16 mouse cellular contexts compared by ENCODE assay signal in the genomic region with DNA sequence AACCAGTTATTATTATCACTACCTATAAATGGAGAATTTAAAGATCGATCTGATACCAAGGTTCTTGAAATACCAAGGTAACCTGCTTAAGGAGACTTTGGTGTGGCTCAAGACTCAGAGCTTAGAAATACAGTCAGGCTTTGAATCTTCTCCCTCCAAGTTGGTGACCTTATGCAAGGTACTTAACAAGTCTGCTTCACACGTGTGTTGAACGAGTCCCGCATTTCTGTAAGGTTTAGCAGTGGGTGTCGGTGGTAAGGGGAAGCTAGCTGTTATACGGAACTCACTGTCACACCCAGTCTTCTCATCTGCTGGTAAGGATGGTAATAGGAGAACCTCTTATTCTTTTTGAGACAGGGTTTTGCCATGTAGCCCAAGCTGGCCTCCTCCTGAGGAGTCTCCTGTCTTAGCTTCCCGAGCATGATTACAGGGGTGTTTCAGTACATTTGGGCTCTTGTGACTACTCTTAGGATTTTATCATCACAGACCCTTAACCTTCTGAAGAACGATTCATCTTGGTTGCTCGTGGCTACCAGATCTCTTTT. TPM values are rescaled to one million over a fixed set of nuclear protein-coding genes. Genes with fewer than 3 reads are reported as not detected.
DNase-seq lines count a peak whose midpoint lies in the region; ATAC-seq and TF ChIP-seq lines count a peak whose summit lies in the region.
"Had no signal": no experiment of that assay in that cellular context is flagged by ENCODE, and none has a peak within 500 bp of the region (broad histone marks: within the 10 kb centered on the region; RNA-seq: fewer than 3 reads in every experiment).

No protein-coding gene starts in this region.

- H3K9ac ChIP-seq in heart, embryonic 13.5 days = peak overlapping the region; percentile 34
- H3K9ac ChIP-seq in CH12.LX (ENCODE audit: insufficient read depth, low read depth) = peak overlapping the region; percentile 99
- no peak overlapping the region for H3K9ac ChIP-seq in intestine, embryonic 16.5 days (ENCODE audit: low read depth, low read length)
- H3K9ac ChIP-seq: hindbrain, embryonic 12.5 days had no signal

- intact Hi-C loops in heart, postnatal 14 days (cut with DNase I) = loop anchor here (1.0 kb wide), 1 partner anchor 26 kb away; no protein-coding TSS in a partner anchor

- no peak for TF ChIP-seq EP300 in CH12.LX (IDR thresholded peaks at IDR 0.05; ENCODE audit: low read length)

- no peaks in the 10 kb centered on the region for H3K9me3 ChIP-seq in heart, embryonic 13.5 days
- no peaks in the 10 kb centered on the region for H3K9me3 ChIP-seq in CH12.LX (replicated peaks; ENCODE audit: low read length)
- H3K9me3 ChIP-seq in intestine, embryonic 16.5 days (ENCODE audit: control insufficient read depth, low read length) = no peaks in the 10 kb centered on the region
- H3K9me3 ChIP-seq: forebrain, embryonic 10.5 days; hindbrain, embryonic 12.5 days had no signal

- DNase-seq in heart, postnatal 14 days = no peak
- peak; percentile 66 for DNase-seq in CH12.LX (ENCODE audit: extremely low read depth)
- no peak for DNase-seq in ovary, postnatal 36 days (ENCODE audit: low spot score)
- DNase-seq in right cerebral cortex, postnatal 36 days (ENCODE audit: low spot score in 2 of 2) = no peak
- DNase-seq in thymus, postnatal 14 days = no peak
- DNase-seq: cerebellum, postnatal 14 days; kidney, postnatal 25 days; lung, postnatal 10 days had no signal

- peak overlapping the region; percentile 84 for H3K4me3 ChIP-seq in heart, embryonic 13.5 days
- peak overlapping the region; percentile 66 to 92 (median 85) for H3K4me3 ChIP-seq in CH12.LX (replicated peaks in 1 of 3; ENCODE audit: low read depth in 2 of 3, low read length in 2 of 3, poor library complexity in 1 of 3)
- H3K4me3 ChIP-seq in bone marrow, adult 2 months (replicated peaks; ENCODE audit: control insufficient read depth, low read depth, low read length) = peak overlapping the region; percentile 33
- H3K4me3 ChIP-seq in intestine, embryonic 16.5 days (ENCODE audit: low read length) = no peak overlapping the region

- peaks cover 35% of the 10 kb centered on the region for H3K36me3 ChIP-seq in heart, embryonic 13.5 days
- H3K36me3 ChIP-seq in CH12.LX (replicated peaks in 1 of 2; ENCODE audit: control insufficient read depth in 1 of 2, insufficient read depth in 1 of 2, low read length in 1 of 2) = peaks cover 27 to 37% of the 10 kb centered on the region in 2 experiments
- H3K36me3 ChIP-seq in intestine, embryonic 16.5 days (ENCODE audit: control insufficient read depth, insufficient read depth, low read length) = 0 out of 2 replicates have a peak, but pooled peaks cover 3% of the 10 kb centered on the region

- H3K27me3 ChIP-seq in heart, embryonic 13.5 days (replicated peaks) = no peaks in the 10 kb centered on the region
- H3K27me3 ChIP-seq in CH12.LX (replicated peaks) = no peaks in the 10 kb centered on the region
- no peaks in the 10 kb centered on the region for H3K27me3 ChIP-seq in intestine, embryonic 16.5 days (replicated peaks; ENCODE audit: control insufficient read depth, insufficient read depth, low read length)
- H3K27me3 ChIP-seq: hindbrain, embryonic 12.5 days had no signal

- peaks cover 72% of the 10 kb centered on the region for H3K4me1 ChIP-seq in heart, embryonic 13.5 days
- H3K4me1 ChIP-seq in CH12.LX (ENCODE audit: control insufficient read depth in 1 of 2, insufficient read depth in 2 of 2) = peaks cover 16 to 54% of the 10 kb centered on the region in 2 experiments
- no peaks in the 10 kb centered on the region; the same call in 1 of the 2 replicates for H3K4me1 ChIP-seq in bone marrow, adult 2 months (ENCODE audit: control insufficient read depth, insufficient read depth, low read length)
- peaks cover 11% of the 10 kb centered on the region for H3K4me1 ChIP-seq in intestine, embryonic 16.5 days (ENCODE audit: control insufficient read depth, insufficient read depth, low read length)

- TF ChIP-seq POLR2A in CH12.LX (IDR thresholded peaks at IDR 0.05; ENCODE audit: low read depth, low read length) = peak; percentile 59; the same call in 1 of the 2 replicates
- TF ChIP-seq POLR2A in bone marrow, adult 2 months (IDR thresholded peaks at IDR 0.05; ENCODE audit: borderline replicate concordance, control insufficient read depth, low read depth, low read length) = no peak

- dilution Hi-C loops in CH12.LX (cut with MboI; ENCODE audit: extremely low pct_ligation_motif_present, extremely low pct_unique_long_range_greater_than_20kb, low sequenced_read_pairs) = no loop called here

- in situ Hi-C loops in CH12.LX (cut with MboI; ENCODE audit: low pct_ligation_motif_present, low pct_unique_long_range_greater_than_20kb, low sequenced_read_pairs) = loop anchor here (5.0 to 25.0 kb wide), 4 partner anchors 54 to 689 kb away; partner anchors contain the start of gene Arhgap31

- H3K4me2 ChIP-seq in heart, embryonic 13.5 days = peak overlapping the region; percentile 80
- peak overlapping the region; percentile 64 for H3K4me2 ChIP-seq in CH12.LX (ENCODE audit: insufficient read depth, low read depth, poor library complexity, severe bottlenecking)
- 0 out of 2 replicates have a peak overlapping the region, but pooled peaks have one; percentile 4 for H3K4me2 ChIP-seq in intestine, embryonic 16.5 days (ENCODE audit: low read depth, low read length)

- H3K79me2 ChIP-seq in CH12.LX (replicated peaks; ENCODE audit: control insufficient read depth, extremely low read depth, insufficient read depth, poor library complexity, severe bottlenecking) = peaks cover 54% of the 10 kb centered on the region

- TF ChIP-seq CTCF in CH12.LX (conservative IDR thresholded peaks at IDR 0.05 in 1 of 2, IDR thresholded peaks at IDR 0.05 in 1 of 2; ENCODE audit: low read depth in 2 of 2, low read length in 2 of 2) = no peak
- no peak for TF ChIP-seq CTCF in bone marrow, adult 2 months (IDR thresholded peaks at IDR 0.05; ENCODE audit: control insufficient read depth, insufficient read depth, low read length)

- TF ChIP-seq RAD21 in CH12.LX (IDR thresholded peaks at IDR 0.05; ENCODE audit: low read depth, low read length) = no peak

- ATAC-seq in heart, embryonic 13.5 days (ENCODE audit: extremely low read depth, insufficient number of reproducible peaks, low FRiP score, low TSS enrichment) = no peak
- no peak for ATAC-seq in intestine, embryonic 16.5 days
- ATAC-seq: CD4-positive, CD25-positive, alpha-beta regulatory T cell, adult 4 months had no signal

- no peak overlapping the region for H3K27ac ChIP-seq in heart, embryonic 13.5 days (replicated peaks)
- peak overlapping the region; percentile 75 for H3K27ac ChIP-seq in CH12.LX (ENCODE audit: insufficient read depth, low read depth)
- no peak overlapping the region for H3K27ac ChIP-seq in bone marrow, adult 2 months (ENCODE audit: control insufficient read depth, insufficient read depth, low read depth, low read length, poor library complexity)
- H3K27ac ChIP-seq in intestine, embryonic 16.5 days (ENCODE audit: low read length) = no peak overlapping the region
- H3K27ac ChIP-seq: hindbrain, embryonic 12.5 days had no signal

- 62% methylated on average over 9 of the region's 9 CpGs for WGBS in heart, embryonic 13.5 days
- 61% methylated on average over 9 of the region's 9 CpGs for WGBS in bone marrow, adult 2 months
- WGBS in intestine, embryonic 16.5 days = 84% methylated on average over 9 of the region's 9 CpGs

RNA-seq across cellular contexts. Expression of gene Gm21987, which starts 1.4 kb away (rescaled TPM):
- polyA plus RNA-seq in heart, embryonic 13.5 days (2015; fragmentation: Nextera tagmentation; extraction: Ambion mirVana) = 5.1 and 5.7 TPM in 2 replicates
- total RNA-seq in heart, postnatal 14 days (2021) = 1 to 10 TPM in 1 of 2 experiments, not detected in 1; 1.2 TPM
- total RNA-seq in CH12.LX (2012; rRNA removed) (0.42 TPM in 1 of 2 replicates, not detected in the other), CH12.LX (2014; rRNA removed) (not detected in 2 replicates)
- polyA plus RNA-seq in CH12.LX (2012; ENCODE audit: insufficient read length, low read depth) = 0.87 TPM in 1 of 2 replicates, not detected in the other
- not detected in 2 replicates for polyA plus RNA-seq in bone marrow, adult 2 months (2011; ENCODE audit: insufficient read depth, insufficient read length, low replicate concordance, missing spikeins)
- polyA plus RNA-seq in intestine, embryonic 16.5 days (2015; fragmentation: Nextera tagmentation; extraction: Ambion mirVana) = 0.54 and 1.6 TPM in 2 replicates
- total RNA-seq: left cerebral cortex, adult 8-10 months had no signal
- polyA plus RNA-seq: CD4-positive, CD25-positive, alpha-beta regulatory T cell, adult 4 months; forebrain, embryonic 10.5 days; hindbrain, embryonic 12.5 days; spleen, adult 2 months had no signal

RNA-seq across cellular contexts. Expression of gene Cox17, which starts 1.5 kb away (rescaled TPM):
- 237 and 277 TPM in 2 replicates for polyA plus RNA-seq in heart, embryonic 13.5 days (2015; fragmentation: Nextera tagmentation; extraction: Ambion mirVana)
- total RNA-seq in heart, postnatal 14 days (2021) = 100 to 1,000 TPM; 227 to 256 TPM
- total RNA-seq in CH12.LX (2012; rRNA removed) (643 and 706 TPM in 2 replicates), CH12.LX (2014; rRNA removed) (410 and 438 TPM in 2 replicates)
- 533 and 622 TPM in 2 replicates for polyA plus RNA-seq in CH12.LX (2012; ENCODE audit: insufficient read length, low read depth)
- 219 and 283 TPM in 2 replicates for polyA plus RNA-seq in bone marrow, adult 2 months (2011; ENCODE audit: insufficient read depth, insufficient read length, low replicate concordance, missing spikeins)
- 223 and 249 TPM in 2 replicates for polyA plus RNA-seq in intestine, embryonic 16.5 days (2015; fragmentation: Nextera tagmentation; extraction: Ambion mirVana)

RNA-seq across cellular contexts. Expression of gene Maats1, which starts 6.3 kb away (rescaled TPM):
- polyA plus RNA-seq in heart, embryonic 13.5 days (2015; fragmentation: Nextera tagmentation; extraction: Ambion mirVana) = 0.16 TPM in 1 of 2 replicates, not detected in the other
- under 1 TPM; 0.10 TPM for total RNA-seq in heart, postnatal 14 days (2021)
- total RNA-seq in CH12.LX (2012; rRNA removed) = 3.9 TPM in 2 replicates
- 1.7 and 1.9 TPM in 2 replicates for total RNA-seq in CH12.LX (2014; rRNA removed)
- 2.0 and 2.9 TPM in 2 replicates for polyA plus RNA-seq in CH12.LX (2012; ENCODE audit: insufficient read length, low read depth)
- not detected in 2 replicates for polyA plus RNA-seq in bone marrow, adult 2 months (2011; ENCODE audit: insufficient read depth, insufficient read length, low replicate concordance, missing spikeins)
- 0.18 and 0.31 TPM in 2 replicates for polyA plus RNA-seq in intestine, embryonic 16.5 days (2015; fragmentation: Nextera tagmentation; extraction: Ambion mirVana)

RNA-seq across cellular contexts. Expression of gene Popdc2, which starts 13.7 kb away (rescaled TPM):
- 298 and 317 TPM in 2 replicates for polyA plus RNA-seq in heart, embryonic 13.5 days (2015; fragmentation: Nextera tagmentation; extraction: Ambion mirVana)
- total RNA-seq in heart, postnatal 14 days (2021) = 100 to 1,000 TPM; 542 to 580 TPM
- 1.0 and 3.6 TPM in 2 replicates for total RNA-seq in CH12.LX (2012; rRNA removed)
- total RNA-seq in CH12.LX (2014; rRNA removed) = 0.17 and 0.30 TPM in 2 replicates
- 0.35 and 1.1 TPM in 2 replicates for polyA plus RNA-seq in CH12.LX (2012; ENCODE audit: insufficient read length, low read depth)
- polyA plus RNA-seq in bone marrow, adult 2 months (2011; ENCODE audit: insufficient read depth, insufficient read length, low replicate concordance, missing spikeins) = 12.5 and 20.9 TPM in 2 replicates
- polyA plus RNA-seq in intestine, embryonic 16.5 days (2015; fragmentation: Nextera tagmentation; extraction: Ambion mirVana) = 15.0 and 20.2 TPM in 2 replicates

RNA-seq across cellular contexts. Expression of gene Nr1i2, which starts 53.7 kb away (rescaled TPM):
- 0.13 TPM in 1 of 2 replicates, not detected in the other for polyA plus RNA-seq in heart, embryonic 13.5 days (2015; fragmentation: Nextera tagmentation; extraction: Ambion mirVana)
- total RNA-seq in heart, postnatal 14 days (2021) = not detected
- total RNA-seq in CH12.LX (2012; rRNA removed) (not detected in 2 replicates), CH12.LX (2014; rRNA removed) (not detected in 2 replicates)
- not detected in 2 replicates for polyA plus RNA-seq in CH12.LX (2012; ENCODE audit: insufficient read length, low read depth)
- polyA plus RNA-seq in bone marrow, adult 2 months (2011; ENCODE audit: insufficient read depth, insufficient read length, low replicate concordance, missing spikeins) = 0.63 TPM in 1 of 2 replicates, not detected in the other
- polyA plus RNA-seq in intestine, embryonic 16.5 days (2015; fragmentation: Nextera tagmentation; extraction: Ambion mirVana) = 17.4 and 17.9 TPM in 2 replicates
- polyA plus RNA-seq: CD4-positive, CD25-positive, alpha-beta regulatory T cell, adult 4 months; forebrain, embryonic 10.5 days; hindbrain, embryonic 12.5 days; spleen, adult 2 months had no signal

Comparison
In these comparisons a context has a peak if more than half of its experiments do, and no peak if none do; other contexts are left out.
1. H3K4me2 ChIP-seq: peak in every context shown above with its lines; median percentile 80 in heart, embryonic 13.5 days; 64 in CH12.LX; 4 in intestine, embryonic 16.5 days.